Mouse (Mus musculus): Measurements from ENCODE around the gene Nxpe3.

DNA sequence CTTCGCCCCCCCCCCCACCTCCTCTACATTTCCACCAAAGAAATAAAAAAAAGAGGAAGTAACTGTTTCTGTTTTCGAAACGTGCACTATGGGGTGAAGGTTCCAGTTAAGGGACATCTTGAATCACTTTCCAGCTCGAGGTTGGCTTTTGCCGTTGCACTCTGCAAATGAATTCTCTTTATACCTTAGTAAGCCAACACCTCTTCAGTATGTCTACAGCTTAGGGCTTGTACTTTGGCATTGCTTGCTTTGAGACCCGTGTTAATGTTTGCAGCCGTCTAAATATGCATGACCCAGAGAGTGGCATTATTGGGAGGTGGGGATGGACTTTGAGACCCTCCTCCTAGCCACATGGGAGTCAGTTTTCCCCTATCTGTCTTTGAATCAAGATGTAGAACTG lies 2.6 kb downstream of the Nxpe3 start:
- TF ChIP-seq EP300 (IDR thresholded peaks at IDR 0.05; ENCODE audit: low read depth in 1 of 2, low read length in 2 of 2) (peak; percentile 7 to 24; a peak in 1 of 4 replicates), E2F4 (IDR thresholded peaks at IDR 0.05; ENCODE audit: borderline replicate concordance, low read depth, low read length) (no peak), MAZ (IDR thresholded peaks at IDR 0.05; ENCODE audit: low read depth, low read length) (peak; percentile 96), GATA1 (IDR thresholded peaks at IDR 0.05; ENCODE audit: low read depth, low read length) (no peak), MEF2A (IDR thresholded peaks at IDR 0.05; ENCODE audit: extremely low read depth, insufficient replicate concordance, low read depth, low read length, poor library complexity, severe bottlenecking) (no peak), MAX (IDR thresholded peaks at IDR 0.05; ENCODE audit: low read length) (peak; percentile 62; the same call in 1 of the 2 replicates), TAL1 (IDR thresholded peaks at IDR 0.05; ENCODE audit: low read length) (no peak), CTCF (IDR thresholded peaks at IDR 0.05 in 2 of 3, conservative IDR thresholded peaks at IDR 0.05 in 1 of 3; ENCODE audit: control insufficient read depth in 1 of 3, insufficient read depth in 1 of 3, low read depth in 2 of 3, low read length in 3 of 3, poor library complexity in 1 of 3, severe bottlenecking in 1 of 3) (no peak), UBTF (IDR thresholded peaks at IDR 0.05; ENCODE audit: borderline replicate concordance, insufficient read depth, low read depth, low read length) (no peak), POLR2A (IDR thresholded peaks at IDR 0.05; ENCODE audit: control insufficient read depth in 1 of 2, insufficient read depth in 1 of 2, low read depth in 1 of 2, low read length in 2 of 2, poor library complexity in 1 of 2) (no peak), ZKSCAN1 (IDR thresholded peaks at IDR 0.05; ENCODE audit: low read depth, low read length) (no peak; the same call in 1 of the 2 replicates), USF2 (IDR thresholded peaks at IDR 0.05; ENCODE audit: borderline replicate concordance in 1 of 2, insufficient read depth in 1 of 2, low read depth in 1 of 2, low read length in 2 of 2) (no peak)
